Mouse (Mus musculus) heart, postnatal 0 days (tissue): ENCODE measurements around the gene Dnaaf5.

ENCODE experiments used
- CTCF ChIP-seq: IDR thresholded peaks from 2 replicates; pipeline ENCODE4 v1.5.1; 2016; ENCODE audit warnings: antibody characterized with exemption, control low read depth, low read depth
- EP300 ChIP-seq: IDR thresholded peaks from 2 replicates; pipeline ENCODE4 v1.6.1; 2016; ENCODE audit warnings: antibody characterized with exemption, low read depth

- TF ChIP-seq CTCF (no peak), EP300 (no peak)
Observed at GRCm38 (mm10) chr5:139215184-139215583, 65.2 kb downstream of the Dnaaf5 start.
